Mouse (Mus musculus) spleen, adult 2 months (tissue): ENCODE data around the gene Slc41a2. TPM values are rescaled to one million over a fixed set of nuclear protein-coding genes. Genes with fewer than 3 reads are reported as not detected.

Experiments used
- DNase-seq, 2 experiments: peaks; one replicate each; pipeline versions ENCODE4 v3.0.0 to v3.0.0-alpha.2; 2012 to 2021; ENCODE audit warnings: low spot score in 2 of 2, low read depth in 1 of 2
- H3K27ac ChIP-seq: fragments of 200-500 bp; 2 replicates; pipeline ENCODE4 v1.5.1; 2012; ENCODE audit warnings: low read length, inconsistent platforms; ENCODE audit not compliant: insufficient read depth
- H3K27me3 ChIP-seq: fragments of 200-500 bp; 2 replicates; pipeline ENCODE4 v1.6.1; 2012; ENCODE audit warnings: mild to moderate bottlenecking, moderate library complexity, low read length, inconsistent platforms; ENCODE audit not compliant: control insufficient read depth, insufficient read depth
- H3K36me3 ChIP-seq: fragments of 200-500 bp; 2 replicates; pipeline ENCODE4 v1.6.1; 2012; ENCODE audit warnings: mild to moderate bottlenecking, low read length, inconsistent platforms; ENCODE audit not compliant: control insufficient read depth, insufficient read depth
- H3K4me1 ChIP-seq: fragments of 200-500 bp; 2 replicates; pipeline ENCODE4 v1.6.1; 2011; ENCODE audit warnings: inconsistent platforms; ENCODE audit not compliant: control insufficient read depth, insufficient read depth, insufficient read length
- H3K4me3 ChIP-seq: fragments of 200-500 bp; 2 replicates; pipeline ENCODE4 v1.5.1; 2011; ENCODE audit warnings: mild to moderate bottlenecking, inconsistent platforms; ENCODE audit not compliant: insufficient read depth, insufficient read length; ENCODE audit errors: extremely low read depth
- CTCF ChIP-seq: fragments of 200-500 bp; IDR thresholded peaks from 2 replicates; pipeline ENCODE4 v1.5.1; 2011; ENCODE audit warnings: mild to moderate bottlenecking, inconsistent platforms; ENCODE audit not compliant: insufficient read depth, insufficient read length, insufficient replicate concordance; ENCODE audit errors: extremely low read depth
- POLR2A ChIP-seq: fragments of 200-500 bp; IDR thresholded peaks from 2 replicates; pipeline ENCODE4 v1.6.1; 2011; ENCODE audit warnings: low read depth, low read length, inconsistent platforms
- WGBS: fragments of 180-500 bp; shearing (Covaris S2); methylation state at CpG from one replicate; pipeline ENCODE4 v1.1.7; 2018; 5-methylcytosine and 5-hydroxymethylcytosine counted together
- polyA plus RNA-seq: library from polyadenylated mRNA; depleted of rRNA; stranded (reverse); fragments of >200 nt; gene quantifications from 2 replicates; pipeline ENCODE4 v1.2.3, GENCODE M21; 2012

Gene Slc41a2
- polyA plus RNA-seq, 1 experiment: 1.7 TPM

GRCm38 (mm10) chr10:83361643-83362382 is 24.1 kb upstream of the Slc41a2 start:
- WGBS: 52% methylated on average over 5 of the region's 5 CpGs
- no peak for DNase-seq
- H3K36me3 ChIP-seq: peaks cover 22% of the 10 kb centered on the region
- TF ChIP-seq POLR2A (no peak), CTCF (peak; percentile 2; the same call in 1 of the 2 replicates)
- H3K4me3 ChIP-seq: no peak overlapping the region
- no peaks in the 10 kb centered on the region for H3K4me1 ChIP-seq
- no peaks in the 10 kb centered on the region for H3K27me3 ChIP-seq
- H3K27ac ChIP-seq: no peak overlapping the region

- TF ChIP-seq CTCF (no peak), POLR2A (no peak)
- Histone ChIP-seq H3K36me3 (peaks cover 10% of the 10 kb centered on the region), H3K27me3 (no peaks in the 10 kb centered on the region), H3K4me1 (no peaks in the 10 kb centered on the region), H3K27ac (peak overlapping the region; percentile 51), H3K4me3 (peak overlapping the region; percentile 97)
- DNase-seq: peak in 1 of 2 experiments; percentile 23
- under 1% methylated on average over 40 of the region's 40 CpGs for whole genome bisulfite sequencing
Observed at GRCm38 (mm10) chr10:83360356-83360755, 22.7 kb upstream of the Slc41a2 start.

- Histone ChIP-seq H3K27ac (peak within 1 kb of the TSS; percentile 51), H3K36me3 (peaks cover 7% of the 10 kb centered on the region), H3K4me3 (peak within 1 kb of the TSS; percentile 97), H3K27me3 (no peaks in the 10 kb centered on the region), H3K4me1 (no peaks in the 10 kb centered on the region)
- no peak; the same call in none of the 2 replicates for TF ChIP-seq POLR2A
- no peak for TF ChIP-seq CTCF
- DNase-seq: peak; percentile 90 to 95
- under 1% methylated on average over 30 of the region's 30 CpGs for WGBS
Observed at GRCm38 (mm10) chr10:83359956-83360355, 22.3 kb upstream of the Slc41a2 start, which contains the start of gene D10Wsu102e. Gene D10Wsu102e (plus strand): TSS chr10:83360221.

GRCm38 (mm10) chr10:83359451-83359850 is 21.8 kb upstream of the Slc41a2 start:
- DNase-seq: no peak
- Histone ChIP-seq H3K27ac (0 out of 2 replicates have a peak overlapping the region, but pooled peaks have one; percentile 10), H3K27me3 (no peaks in the 10 kb centered on the region), H3K4me3 (peak overlapping the region; percentile 43; the same call in 1 of the 2 replicates), H3K4me1 (no peaks in the 10 kb centered on the region), H3K36me3 (peaks cover 7% of the 10 kb centered on the region)
- WGBS: 87% methylated on average over 4 of the region's 4 CpGs
- TF ChIP-seq POLR2A (no peak), CTCF (no peak)

GRCm38 (mm10) chr10:83356416-83356815 is 18.7 kb upstream of the Slc41a2 start:
- DNase-seq: no peak
- no peaks in the 10 kb centered on the region for H3K4me1 ChIP-seq
- TF ChIP-seq POLR2A (no peak), CTCF (no peak)
- 85% methylated on average over 12 of the region's 12 CpGs for WGBS
- no peak overlapping the region for H3K27ac ChIP-seq
- no peaks in the 10 kb centered on the region for H3K27me3 ChIP-seq
- no peaks in the 10 kb centered on the region for H3K36me3 ChIP-seq
- H3K4me3 ChIP-seq: no peak overlapping the region

GRCm38 (mm10) chr10:83354333-83354719 is 16.6 kb upstream of the Slc41a2 start:
- peak overlapping the region; percentile 12; the same call in 1 of the 2 replicates for H3K27ac ChIP-seq
- H3K36me3 ChIP-seq: no peaks in the 10 kb centered on the region
- H3K4me1 ChIP-seq: peaks cover 2% of the 10 kb centered on the region; the same call in 1 of the 2 replicates

More at GRCm38 (mm10) chr10:83354333-83354719, 16.6 kb upstream of the Slc41a2 start:
- H3K27me3 ChIP-seq: no peaks in the 10 kb centered on the region
- 65% methylated on average over 8 of the region's 8 CpGs for WGBS
- TF ChIP-seq CTCF (no peak), POLR2A (no peak)
- DNase-seq: no peak
- no peak overlapping the region for H3K4me3 ChIP-seq
